Mouse (Mus musculus): Measurements from ENCODE around the gene Efna5. TPM values are rescaled to one million over a fixed set of nuclear protein-coding genes. Genes with fewer than 3 reads are reported as not detected.

Efna5 gene
- polyA plus RNA-seq, 1 experiment from 2014 or later = 22.0 TPM

DNA sequence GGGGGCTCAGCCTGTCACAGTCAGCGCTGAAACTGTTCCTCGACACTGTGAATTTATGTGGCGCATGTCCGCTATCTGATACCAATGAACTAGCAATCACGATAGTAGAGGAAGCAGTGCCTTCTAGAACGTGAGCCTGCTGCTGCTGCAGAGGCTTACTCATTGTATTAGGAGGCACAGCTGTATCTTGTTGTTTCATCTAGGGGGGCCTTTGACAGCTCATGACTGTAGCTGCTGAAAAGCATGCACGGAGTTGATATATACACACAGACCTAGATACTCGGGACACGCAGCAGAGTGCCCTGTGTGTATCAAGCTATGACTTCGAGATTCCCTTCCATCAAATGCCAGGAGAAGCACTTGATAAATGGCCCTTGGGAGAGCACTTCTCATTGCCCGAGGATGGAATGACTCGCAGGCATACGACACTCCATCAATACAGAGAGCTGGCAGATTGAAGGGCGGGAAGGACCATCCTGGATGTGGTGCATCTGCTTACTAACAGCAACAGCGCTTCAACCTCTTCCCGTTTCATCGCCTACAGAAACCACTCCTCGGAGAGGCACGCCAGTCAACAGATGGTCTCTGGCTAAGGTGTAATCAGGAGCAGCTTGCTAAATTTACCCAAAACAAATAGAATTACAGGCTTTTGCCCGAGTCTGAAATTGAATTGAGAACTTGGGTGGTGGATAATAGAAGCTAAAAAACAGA lies 160.2 kb downstream of the Efna5 start:
- H3K4me2 ChIP-seq (ENCODE audit: low read depth, low read length) = no peak overlapping the region
- H3K9ac ChIP-seq (ENCODE audit: low read length) = no peak overlapping the region
- H3K27me3 ChIP-seq (ENCODE audit: control insufficient read depth, insufficient read depth, low read length) = no peaks in the 10 kb centered on the region
- no peak overlapping the region for H3K27ac ChIP-seq (ENCODE audit: low read length)
- WGBS = 53% methylated on average over 20 of the region's 20 CpGs
- peaks cover 13% of the 10 kb centered on the region for H3K4me1 ChIP-seq (ENCODE audit: control insufficient read depth, insufficient read depth, low read length)
- no peak overlapping the region for H3K4me3 ChIP-seq (ENCODE audit: low read length)
- no peaks in the 10 kb centered on the region for H3K36me3 ChIP-seq (ENCODE audit: control insufficient read depth, insufficient read depth)
- H3K9me3 ChIP-seq (replicated peaks; ENCODE audit: control insufficient read depth, low read length) = no peaks in the 10 kb centered on the region
- no peak for ATAC-seq (replicated peaks; ENCODE audit: extremely low read depth, insufficient read depth, low FRiP score)

DNA sequence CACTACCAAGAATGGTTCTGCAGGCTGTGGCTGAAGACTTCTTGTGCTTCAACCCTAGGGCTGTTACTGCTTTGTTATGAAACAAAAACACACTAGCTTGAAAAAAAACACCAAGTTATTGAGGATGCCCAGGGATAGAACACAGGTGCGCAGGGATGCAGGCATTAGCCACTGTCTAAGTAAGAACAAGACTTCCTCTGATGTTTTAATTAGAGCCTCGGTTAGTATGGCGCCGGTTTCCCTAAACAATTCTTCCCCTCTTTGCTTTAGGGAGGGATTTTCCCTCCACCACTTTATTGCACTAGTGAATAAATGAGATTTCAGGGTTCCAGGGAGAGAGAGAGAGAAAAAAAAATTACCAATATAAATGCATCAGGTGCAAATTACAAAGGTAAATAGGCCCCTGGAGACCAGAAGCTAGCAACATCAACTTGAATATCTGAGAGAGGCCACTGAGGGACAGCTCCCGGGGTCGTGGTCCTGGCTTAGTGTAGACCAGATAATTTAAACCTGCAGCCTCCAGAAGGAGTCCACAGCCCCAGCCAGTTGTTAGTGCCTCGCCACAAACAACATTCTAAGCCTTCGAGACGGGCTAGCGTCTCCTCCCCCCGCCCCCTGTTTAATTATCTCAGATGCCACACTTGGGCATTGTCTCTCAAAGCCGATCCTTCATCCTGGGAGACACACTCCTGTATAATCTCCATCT lies 163.5 kb downstream of the Efna5 start:
- H3K9ac ChIP-seq (ENCODE audit: low read length) = no peak overlapping the region
- no peak overlapping the region for H3K4me2 ChIP-seq (ENCODE audit: low read depth, low read length)
- H3K4me1 ChIP-seq (ENCODE audit: control insufficient read depth, insufficient read depth, low read length) = peaks cover 7% of the 10 kb centered on the region
- no peaks in the 10 kb centered on the region for H3K9me3 ChIP-seq (replicated peaks; ENCODE audit: control insufficient read depth, low read length)
- H3K36me3 ChIP-seq (ENCODE audit: control insufficient read depth, insufficient read depth) = no peaks in the 10 kb centered on the region
- H3K27ac ChIP-seq (ENCODE audit: low read length) = no peak overlapping the region
- no peak for ATAC-seq (replicated peaks; ENCODE audit: extremely low read depth, insufficient read depth, low FRiP score)
- 66% methylated on average over 12 of the region's 12 CpGs for WGBS
- H3K27me3 ChIP-seq (ENCODE audit: control insufficient read depth, insufficient read depth, low read length) = no peaks in the 10 kb centered on the region
- no peak overlapping the region for H3K4me3 ChIP-seq (ENCODE audit: low read length)

- Histone ChIP-seq H3K4me2 (ENCODE audit: low read depth, low read length) (no peak overlapping the region), H3K27ac (ENCODE audit: low read length) (no peak overlapping the region), H3K4me3 (ENCODE audit: low read length) (no peak overlapping the region), H3K9me3 (replicated peaks; ENCODE audit: control insufficient read depth, low read length) (no peaks in the 10 kb centered on the region), H3K4me1 (ENCODE audit: control insufficient read depth, insufficient read depth, low read length) (0 out of 2 replicates have a peak, but pooled peaks cover 2% of the 10 kb centered on the region), H3K36me3 (ENCODE audit: control insufficient read depth, insufficient read depth) (no peaks in the 10 kb centered on the region), H3K9ac (ENCODE audit: low read length) (no peak overlapping the region), H3K27me3 (ENCODE audit: control insufficient read depth, insufficient read depth, low read length) (no peaks in the 10 kb centered on the region)
- 39% methylated on average over 3 of the region's 3 CpGs for WGBS
- ATAC-seq (replicated peaks; ENCODE audit: extremely low read depth, insufficient read depth, low FRiP score) = no peak
These were observed 167.7 kb downstream of the Efna5 start for GRCm38 (mm10) chr17:62713455-62713854.

GRCm38 (mm10) chr17:62706418-62706817 lies 174.7 kb downstream of the Efna5 start:
- no peak overlapping the region for H3K27ac ChIP-seq (ENCODE audit: low read length)

DNA sequence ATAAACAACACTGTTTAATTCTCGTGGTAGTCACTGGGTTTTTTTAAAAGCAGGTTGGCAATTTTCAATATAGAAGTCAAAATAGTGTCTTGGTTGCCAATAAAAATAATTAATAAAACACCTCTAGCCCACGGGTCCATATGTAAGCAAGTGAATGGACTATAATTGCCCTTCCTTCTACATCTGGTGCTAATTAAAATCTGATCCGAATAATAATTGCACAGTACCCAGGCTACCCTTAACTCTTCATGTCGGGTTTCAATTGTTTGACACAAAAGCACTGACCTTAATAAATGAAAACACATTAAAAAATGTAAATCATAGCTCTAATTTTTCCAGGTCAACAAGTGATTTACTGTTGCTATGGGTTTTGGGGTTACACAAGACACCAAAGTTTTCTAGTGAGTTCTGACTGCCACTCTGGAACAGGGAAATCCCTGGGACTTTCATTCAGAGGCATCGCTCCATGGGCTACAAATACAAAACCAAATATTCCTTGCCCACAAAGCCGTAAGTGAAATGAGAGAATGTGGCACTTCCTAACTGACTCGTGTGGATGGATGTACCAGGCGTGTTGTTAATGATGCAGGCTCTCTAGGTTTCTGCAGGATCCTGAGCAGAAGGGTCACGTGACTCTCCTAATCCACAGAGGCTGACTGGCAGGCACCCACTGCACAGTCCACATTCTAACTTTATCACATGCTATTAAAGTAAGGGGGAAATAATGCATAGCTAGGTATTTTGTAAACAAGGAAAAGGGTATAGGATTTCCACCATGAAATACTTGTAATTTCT lies 178.9 kb downstream of the Efna5 start:
- ATAC-seq (replicated peaks; ENCODE audit: extremely low read depth, insufficient read depth, low FRiP score) = no peak
- H3K4me3 ChIP-seq (ENCODE audit: low read length) = no peak overlapping the region
- no peaks in the 10 kb centered on the region for H3K9me3 ChIP-seq (replicated peaks; ENCODE audit: control insufficient read depth, low read length)
- H3K4me2 ChIP-seq (ENCODE audit: low read depth, low read length) = no peak overlapping the region
- H3K4me1 ChIP-seq (ENCODE audit: control insufficient read depth, insufficient read depth, low read length) = no peaks in the 10 kb centered on the region
- no peaks in the 10 kb centered on the region for H3K27me3 ChIP-seq (ENCODE audit: control insufficient read depth, insufficient read depth, low read length)
- no peak overlapping the region for H3K9ac ChIP-seq (ENCODE audit: low read length)
- 64% methylated on average over 9 of the region's 9 CpGs for WGBS
- no peaks in the 10 kb centered on the region for H3K36me3 ChIP-seq (ENCODE audit: control insufficient read depth, insufficient read depth)
- H3K27ac ChIP-seq (ENCODE audit: low read length) = no peak overlapping the region

More at GRCm38 (mm10) chr17:62706418-62706817, 174.7 kb downstream of the Efna5 start:
- no peak overlapping the region for H3K9ac ChIP-seq (ENCODE audit: low read length)
- H3K36me3 ChIP-seq (ENCODE audit: control insufficient read depth, insufficient read depth) = no peaks in the 10 kb centered on the region
- H3K9me3 ChIP-seq (replicated peaks; ENCODE audit: control insufficient read depth, low read length) = no peaks in the 10 kb centered on the region
- H3K4me3 ChIP-seq (ENCODE audit: low read length) = no peak overlapping the region
- ATAC-seq (replicated peaks; ENCODE audit: extremely low read depth, insufficient read depth, low FRiP score) = no peak
- no peak overlapping the region for H3K4me2 ChIP-seq (ENCODE audit: low read depth, low read length)
- 58% methylated on average over 6 of the region's 6 CpGs for WGBS
- no peaks in the 10 kb centered on the region for H3K27me3 ChIP-seq (ENCODE audit: control insufficient read depth, insufficient read depth, low read length)
- H3K4me1 ChIP-seq (ENCODE audit: control insufficient read depth, insufficient read depth, low read length) = no peaks in the 10 kb centered on the region

DNA sequence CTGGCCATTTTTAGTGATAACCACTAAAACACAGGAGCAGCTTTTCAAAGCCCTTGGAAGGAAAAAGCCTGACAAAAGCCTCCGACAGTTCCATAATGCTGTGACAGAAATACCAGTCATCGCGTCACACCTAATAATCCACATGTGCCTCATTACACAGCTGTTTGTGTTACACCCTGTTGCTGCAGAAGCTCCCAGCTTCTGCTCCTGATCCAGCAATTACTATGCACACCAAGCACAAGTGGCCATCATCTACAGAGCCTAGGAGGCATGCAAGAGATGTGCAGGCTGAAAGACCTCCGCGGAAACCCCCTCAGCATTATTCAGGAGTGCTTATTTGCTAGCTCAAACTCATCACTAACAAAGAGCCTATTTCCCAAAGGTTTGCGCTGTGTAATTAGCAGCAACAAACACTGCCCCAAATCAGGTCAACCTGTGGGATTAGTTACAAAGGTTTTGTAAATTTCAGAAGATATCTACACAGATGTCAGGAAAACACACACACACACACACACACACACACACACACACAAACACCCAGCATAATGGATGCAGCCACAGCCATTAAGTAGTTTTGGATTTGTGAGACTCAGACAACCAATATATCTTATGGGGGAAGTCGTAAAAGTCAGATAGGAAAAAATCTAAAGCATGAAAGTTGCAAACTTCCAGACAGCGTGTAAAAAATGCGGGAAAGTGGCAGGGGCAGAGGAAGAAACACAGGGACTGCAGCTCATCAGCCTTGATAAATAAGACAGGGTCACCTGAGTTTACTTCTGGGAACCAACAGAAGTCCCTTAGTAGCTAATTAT lies 180.1 kb downstream of the Efna5 start:
- Histone ChIP-seq H3K9ac (ENCODE audit: low read length) (no peak overlapping the region), H3K27ac (ENCODE audit: low read length) (no peak overlapping the region), H3K36me3 (ENCODE audit: control insufficient read depth, insufficient read depth) (no peaks in the 10 kb centered on the region), H3K4me3 (ENCODE audit: low read length) (no peak overlapping the region), H3K4me1 (ENCODE audit: control insufficient read depth, insufficient read depth, low read length) (no peaks in the 10 kb centered on the region), H3K9me3 (replicated peaks; ENCODE audit: control insufficient read depth, low read length) (no peaks in the 10 kb centered on the region), H3K27me3 (ENCODE audit: control insufficient read depth, insufficient read depth, low read length) (no peaks in the 10 kb centered on the region), H3K4me2 (ENCODE audit: low read depth, low read length) (no peak overlapping the region)
- ATAC-seq (replicated peaks; ENCODE audit: extremely low read depth, insufficient read depth, low FRiP score) = no peak
- 57% methylated on average over 9 of the region's 9 CpGs for WGBS

- ATAC-seq (replicated peaks; ENCODE audit: extremely low read depth, insufficient read depth, low FRiP score) = no peak
These were observed 186.1 kb downstream of the Efna5 start for GRCm38 (mm10) chr17:62694958-62695437.

GRCm38 (mm10) chr17:62692242-62692641 lies 188.9 kb downstream of the Efna5 start:
- H3K4me3 ChIP-seq (ENCODE audit: low read length) = no peak overlapping the region
- WGBS = 29% methylated on average over 4 of the region's 4 CpGs

More at GRCm38 (mm10) chr17:62694958-62695437, 186.1 kb downstream of the Efna5 start:
- H3K27me3 ChIP-seq (ENCODE audit: control insufficient read depth, insufficient read depth, low read length) = no peaks in the 10 kb centered on the region
- H3K27ac ChIP-seq (ENCODE audit: low read length) = no peak overlapping the region
- 84% methylated on average over 9 of the region's 9 CpGs for WGBS
- H3K9ac ChIP-seq (ENCODE audit: low read length) = no peak overlapping the region
- no peak overlapping the region for H3K4me2 ChIP-seq (ENCODE audit: low read depth, low read length)
- no peak overlapping the region for H3K4me3 ChIP-seq (ENCODE audit: low read length)
- H3K36me3 ChIP-seq (ENCODE audit: control insufficient read depth, insufficient read depth) = no peaks in the 10 kb centered on the region
- no peaks in the 10 kb centered on the region for H3K9me3 ChIP-seq (replicated peaks; ENCODE audit: control insufficient read depth, low read length)
- peaks cover 11% of the 10 kb centered on the region for H3K4me1 ChIP-seq (ENCODE audit: control insufficient read depth, insufficient read depth, low read length)

More at GRCm38 (mm10) chr17:62692242-62692641, 188.9 kb downstream of the Efna5 start:
- no peaks in the 10 kb centered on the region for H3K27me3 ChIP-seq (ENCODE audit: control insufficient read depth, insufficient read depth, low read length)
- no peaks in the 10 kb centered on the region for H3K36me3 ChIP-seq (ENCODE audit: control insufficient read depth, insufficient read depth)
- no peak overlapping the region for H3K4me2 ChIP-seq (ENCODE audit: low read depth, low read length)
- H3K4me1 ChIP-seq (ENCODE audit: control insufficient read depth, insufficient read depth, low read length) = peaks cover 14% of the 10 kb centered on the region
- H3K9me3 ChIP-seq (replicated peaks; ENCODE audit: control insufficient read depth, low read length) = no peaks in the 10 kb centered on the region
- no peak overlapping the region for H3K27ac ChIP-seq (ENCODE audit: low read length)
- no peak for ATAC-seq (replicated peaks; ENCODE audit: extremely low read depth, insufficient read depth, low FRiP score)
- H3K9ac ChIP-seq (ENCODE audit: low read length) = no peak overlapping the region
